Mouse (Mus musculus) T-helper 1 cell (primary cell): ENCODE data around the gene Rsph14.

Experiments
- in situ Hi-C: fragments of 300-600 bp; cut with MboI, MseI; formaldehyde crosslinking; loops from one replicate; pipeline ENCODE4 v1.15.1; 2025; ENCODE audit warnings: high pct_unique_total_duplicates

The Rsph14 gene

GRCm38 (mm10) chr10:74933548-74934190 lies 98.7 kb downstream of the Rsph14 start:
- in situ Hi-C loops = no loop called here

- in situ Hi-C loops = no loop called here
These were observed 99.9 kb downstream of the Rsph14 start for GRCm38 (mm10) chr10:74932487-74932886.

GRCm38 (mm10) chr10:74931631-74932030 lies 100.8 kb downstream of the Rsph14 start:
- in situ Hi-C loops = no loop called here

- in situ Hi-C loops = no loop called here
These were observed 101.8 kb downstream of the Rsph14 start for GRCm38 (mm10) chr10:74930541-74930940.

GRCm38 (mm10) chr10:74929578-74929977 lies 102.8 kb downstream of the Rsph14 start:
- in situ Hi-C loops = no loop called here

- in situ Hi-C loops = no loop called here
These were observed 104.1 kb downstream of the Rsph14 start for GRCm38 (mm10) chr10:74928276-74928675.

GRCm38 (mm10) chr10:74925324-74925723 lies 107.1 kb downstream of the Rsph14 start:
- in situ Hi-C loops = no loop called here

- in situ Hi-C loops = no loop called here
These were observed 108.1 kb downstream of the Rsph14 start for GRCm38 (mm10) chr10:74924274-74924673.

GRCm38 (mm10) chr10:74922763-74923162 lies 109.6 kb downstream of the Rsph14 start:
- in situ Hi-C loops = no loop called here

- in situ Hi-C loops = no loop called here
These were observed 110.8 kb downstream of the Rsph14 start for GRCm38 (mm10) chr10:74921614-74922013.

GRCm38 (mm10) chr10:74920853-74921567 lies 111.4 kb downstream of the Rsph14 start:
- in situ Hi-C loops = no loop called here

- in situ Hi-C loops = no loop called here
These were observed 113.1 kb downstream of the Rsph14 start for GRCm38 (mm10) chr10:74919277-74919676.

- in situ Hi-C loops = no loop called here
These were observed 124.0 kb downstream of the Rsph14 start for GRCm38 (mm10) chr10:74908431-74908830.
